Mouse (Mus musculus) spleen, adult 2 months (tissue): Measurements from ENCODE around the gene Pak6. TPM values are rescaled to one million over a fixed set of nuclear protein-coding genes. Genes with fewer than 3 reads are reported as not detected.
"Not testable (repeated sequence)": the region's sequence is repeated elsewhere in the genome, so short reads cannot be mapped to it uniquely, and the experiment has no call there.

Experiments
- DNase-seq, 2 experiments: peaks; one replicate each; pipeline versions ENCODE4 v3.0.0 to v3.0.0-alpha.2; 2012 to 2021; ENCODE audit warnings: low spot score in 2 of 2, low read depth in 1 of 2
- H3K27ac ChIP-seq: fragments of 200-500 bp; 2 replicates; pipeline ENCODE4 v1.5.1; 2012; ENCODE audit warnings: low read length, inconsistent platforms; ENCODE audit not compliant: insufficient read depth
- H3K27me3 ChIP-seq: fragments of 200-500 bp; 2 replicates; pipeline ENCODE4 v1.6.1; 2012; ENCODE audit warnings: mild to moderate bottlenecking, moderate library complexity, low read length, inconsistent platforms; ENCODE audit not compliant: control insufficient read depth, insufficient read depth
- H3K36me3 ChIP-seq: fragments of 200-500 bp; 2 replicates; pipeline ENCODE4 v1.6.1; 2012; ENCODE audit warnings: mild to moderate bottlenecking, low read length, inconsistent platforms; ENCODE audit not compliant: control insufficient read depth, insufficient read depth
- H3K4me1 ChIP-seq: fragments of 200-500 bp; 2 replicates; pipeline ENCODE4 v1.6.1; 2011; ENCODE audit warnings: inconsistent platforms; ENCODE audit not compliant: control insufficient read depth, insufficient read depth, insufficient read length
- H3K4me3 ChIP-seq: fragments of 200-500 bp; 2 replicates; pipeline ENCODE4 v1.5.1; 2011; ENCODE audit warnings: mild to moderate bottlenecking, inconsistent platforms; ENCODE audit not compliant: insufficient read depth, insufficient read length; ENCODE audit errors: extremely low read depth
- CTCF ChIP-seq: fragments of 200-500 bp; IDR thresholded peaks from 2 replicates; pipeline ENCODE4 v1.5.1; 2011; ENCODE audit warnings: mild to moderate bottlenecking, inconsistent platforms; ENCODE audit not compliant: insufficient read depth, insufficient read length, insufficient replicate concordance; ENCODE audit errors: extremely low read depth
- POLR2A ChIP-seq: fragments of 200-500 bp; IDR thresholded peaks from 2 replicates; pipeline ENCODE4 v1.6.1; 2011; ENCODE audit warnings: low read depth, low read length, inconsistent platforms
- WGBS: fragments of 180-500 bp; shearing (Covaris S2); methylation state at CpG from one replicate; pipeline ENCODE4 v1.1.7; 2018; 5-methylcytosine and 5-hydroxymethylcytosine counted together
- polyA plus RNA-seq: library from polyadenylated mRNA; depleted of rRNA; stranded (reverse); fragments of >200 nt; gene quantifications from 2 replicates; pipeline ENCODE4 v1.2.3, GENCODE M21; 2012

Pak6 gene
- polyA plus RNA-seq, 1 experiment, result 0.33 TPM

GRCm38 (mm10) chr2:118637888-118638526 is 25.1 kb upstream of the Pak6 start:
- 36% methylated on average over 8 of the region's 8 CpGs for WGBS
- peak; percentile 67 to 73 for DNase-seq
- H3K36me3 ChIP-seq, result peaks cover 1% of the 10 kb centered on the region; the same call in 1 of the 2 replicates

GRCm38 (mm10) chr2:118638686-118639085 is 24.4 kb upstream of the Pak6 start:
- 55% methylated on average over 8 of the region's 8 CpGs for WGBS
- TF ChIP-seq POLR2A, result no peak
- TF ChIP-seq CTCF, result no peak

More at GRCm38 (mm10) chr2:118637888-118638526, 25.1 kb upstream of the Pak6 start:
- H3K4me1 ChIP-seq, result peaks cover 14% of the 10 kb centered on the region; the same call in 1 of the 2 replicates
- H3K27me3 ChIP-seq, result no peaks in the 10 kb centered on the region
- TF ChIP-seq CTCF (peak; percentile 79; the same call in 1 of the 2 replicates), POLR2A (no peak)
- H3K4me3 ChIP-seq, result no peak overlapping the region
- peak overlapping the region; percentile 39 for H3K27ac ChIP-seq

GRCm38 (mm10) chr2:118641147-118641546 is 22.0 kb upstream of the Pak6 start:
- 0 out of 2 replicates have a peak overlapping the region, but pooled peaks have one; percentile 4 for H3K27ac ChIP-seq
- WGBS, result 87% methylated on average over 2 of the region's 2 CpGs
- no peak overlapping the region for H3K4me3 ChIP-seq
- peaks cover 18% of the 10 kb centered on the region; the same call in 1 of the 2 replicates for H3K4me1 ChIP-seq
- DNase-seq, result no peak
- H3K36me3 ChIP-seq, result no peaks in the 10 kb centered on the region
- TF ChIP-seq CTCF (peak; percentile 2; the same call in 1 of the 2 replicates), POLR2A (no peak)
- no peaks in the 10 kb centered on the region for H3K27me3 ChIP-seq

More at GRCm38 (mm10) chr2:118638686-118639085, 24.4 kb upstream of the Pak6 start:
- DNase-seq, result peak; percentile 37 to 47
- Histone ChIP-seq H3K4me3 (no peak overlapping the region), H3K36me3 (peaks cover 1% of the 10 kb centered on the region; the same call in 1 of the 2 replicates), H3K27ac (peak overlapping the region; percentile 39), H3K4me1 (peaks cover 18% of the 10 kb centered on the region; the same call in 1 of the 2 replicates), H3K27me3 (no peaks in the 10 kb centered on the region)

GRCm38 (mm10) chr2:118642431-118642830 is 20.7 kb upstream of the Pak6 start:
- WGBS, result 12% methylated on average over 3 of the region's 3 CpGs
- Histone ChIP-seq H3K27ac (peak overlapping the region; percentile 74), H3K27me3 (no peaks in the 10 kb centered on the region), H3K36me3 (no peaks in the 10 kb centered on the region), H3K4me1 (peaks cover 18% of the 10 kb centered on the region; the same call in 1 of the 2 replicates), H3K4me3 (no peak overlapping the region)
- DNase-seq, result peak; percentile 63 to 64
- no peak for TF ChIP-seq CTCF
- TF ChIP-seq POLR2A, result no peak

- DNase-seq, result no peak
- H3K36me3 ChIP-seq, result no peaks in the 10 kb centered on the region
- no peak for TF ChIP-seq CTCF
- peaks cover 18% of the 10 kb centered on the region; the same call in 1 of the 2 replicates for H3K4me1 ChIP-seq
- WGBS, result 16% methylated on average over 3 of the region's 3 CpGs
- peak overlapping the region; percentile 74 for H3K27ac ChIP-seq
- H3K27me3 ChIP-seq, result no peaks in the 10 kb centered on the region
- H3K4me3 ChIP-seq, result no peak overlapping the region
These were observed 20.2 kb upstream of the Pak6 start for GRCm38 (mm10) chr2:118642942-118643341.

- Histone ChIP-seq H3K27me3 (no peaks in the 10 kb centered on the region), H3K4me1 (peaks cover 15% of the 10 kb centered on the region; the same call in 1 of the 2 replicates), H3K36me3 (no peaks in the 10 kb centered on the region), H3K4me3 (no peak overlapping the region), H3K27ac (no peak overlapping the region)
- TF ChIP-seq POLR2A, result no peak
- TF ChIP-seq CTCF, result no peak
- 83% methylated on average over 5 of the region's 5 CpGs for WGBS
- no peak for DNase-seq
These were observed 16.4 kb upstream of the Pak6 start for GRCm38 (mm10) chr2:118646665-118647064.

- not testable (repeated sequence) for H3K4me1 ChIP-seq, H3K4me3 ChIP-seq, H3K27me3 ChIP-seq, H3K36me3 ChIP-seq
- WGBS, result 10% methylated on average over 2 of the region's 2 CpGs
- H3K27ac ChIP-seq, result peak overlapping the region; percentile 36; the same call in 1 of the 2 replicates
- DNase-seq, result peak in 1 of 2 experiments; percentile 30
These were observed 12.4 kb upstream of the Pak6 start for GRCm38 (mm10) chr2:118650697-118651096.
